Mouse (Mus musculus): ENCODE results near the gene Kat6b.

DNA sequence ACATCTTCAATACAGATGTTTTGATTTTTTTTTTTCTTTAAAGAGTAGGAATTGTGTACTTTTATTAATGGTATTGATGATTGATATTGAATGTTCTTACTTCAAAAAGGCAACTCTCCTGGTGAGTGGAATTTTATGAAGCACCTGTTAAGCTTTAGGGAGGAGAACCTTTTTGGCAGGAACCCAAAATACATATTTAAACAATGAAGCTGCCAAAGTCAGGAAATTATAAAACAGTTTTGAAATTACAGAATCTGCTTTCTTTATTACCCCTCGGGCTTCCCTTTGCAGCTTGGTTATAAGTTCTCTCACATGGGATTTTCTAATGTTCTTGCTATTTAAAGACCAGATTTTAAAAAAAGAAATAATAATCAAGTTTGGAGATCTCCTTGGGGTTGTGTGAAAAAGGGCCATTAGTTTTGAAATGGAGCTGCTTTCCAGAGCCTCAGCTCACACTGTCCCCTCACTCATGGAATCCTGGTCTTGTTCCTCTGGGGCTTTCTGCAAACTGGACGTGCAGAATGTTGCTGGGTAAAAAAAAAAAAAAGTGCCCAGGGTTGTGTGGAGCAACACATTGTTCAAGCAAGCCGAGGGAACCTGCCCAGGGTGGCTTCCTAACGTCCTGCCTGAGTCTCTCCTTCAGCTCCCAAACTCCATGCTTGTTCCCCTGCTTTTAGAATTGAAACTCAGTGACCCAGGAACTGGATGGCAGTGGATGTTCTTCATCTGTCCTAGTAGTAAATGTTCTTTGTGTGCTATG lies 136.2 kb downstream of the Kat6b start:
- TF ChIP-seq CTCF (IDR thresholded peaks at IDR 0.05; ENCODE audit: borderline replicate concordance, insufficient read depth, low read depth, low read length) (no peak), POLR2A (IDR thresholded peaks at IDR 0.05; ENCODE audit: borderline replicate concordance, insufficient read depth, low read length) (no peak)
